7 mouse cellular contexts compared by ENCODE assay signal in the genomic region with DNA sequence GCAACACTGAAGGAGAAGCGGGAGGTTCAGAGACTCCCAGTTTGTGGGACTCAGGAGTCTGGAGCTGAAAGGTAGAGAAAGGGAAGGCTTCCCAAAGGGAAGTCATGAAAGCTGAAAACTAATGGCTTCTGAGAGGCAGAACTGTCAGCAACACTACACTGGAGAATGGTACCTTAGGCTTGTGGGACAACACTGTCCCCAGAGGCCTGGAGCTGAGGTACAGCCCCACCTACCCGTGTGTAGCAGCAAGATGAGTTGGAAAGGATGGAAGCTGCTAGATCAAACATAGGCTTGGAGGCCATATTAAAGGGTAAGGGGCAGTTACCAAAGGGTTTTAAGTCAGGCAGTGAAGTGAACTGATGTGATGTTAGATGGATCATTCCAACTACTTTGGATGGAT.
"Had no signal": no experiment of that assay in that cellular context is flagged by ENCODE, and none has a peak within 500 bp of the region (broad histone marks: within the 10 kb centered on the region; RNA-seq: fewer than 3 reads in every experiment).

No protein-coding gene starts in this region.

- H3K9me3 ChIP-seq: limb, embryonic 15.5 days; liver, embryonic 15.5 days; midbrain, embryonic 12.5 days had no signal

- H3K9ac ChIP-seq: limb, embryonic 15.5 days; liver, embryonic 15.5 days; midbrain, embryonic 12.5 days had no signal

- H3K4me3 ChIP-seq: left cerebral cortex, adult 2 months; limb, embryonic 15.5 days; liver, embryonic 15.5 days; midbrain, embryonic 12.5 days had no signal

- DNase-seq: right cerebral cortex, postnatal 14 days; thymus, postnatal 4 days had no signal

- H3K27ac ChIP-seq: limb, embryonic 15.5 days; midbrain, embryonic 12.5 days had no signal

- H3K4me2 ChIP-seq: limb, embryonic 15.5 days; liver, embryonic 15.5 days; midbrain, embryonic 12.5 days had no signal

- H3K27me3 ChIP-seq: limb, embryonic 15.5 days; liver, embryonic 15.5 days had no signal

- ATAC-seq: midbrain, embryonic 16.5 days had no signal

- H3K36me3 ChIP-seq: limb, embryonic 15.5 days; liver, embryonic 15.5 days; midbrain, embryonic 12.5 days had no signal
